Mouse (Mus musculus) heart, embryonic 13.5 days (tissue): ENCODE results near the gene Mdfic. TPM values are rescaled to one million over a fixed set of nuclear protein-coding genes. Genes with fewer than 3 reads are reported as not detected.
A peak's percentile ranks its signal among the peaks of the same experiment; 100 is the strongest.

ENCODE experiments used
- ATAC-seq: fragments of 200-750 bp; cut with Nextera tagmentation; 2 replicates; pipeline ENCODE4 v1.8.0; 2017; ENCODE audit warnings: moderate TSS enrichment; ENCODE audit not compliant: insufficient number of reproducible peaks, low FRiP score, low TSS enrichment; ENCODE audit errors: extremely low read depth
- H3K27ac ChIP-seq: fragments of 300-500 bp; sonication (generic); replicated peaks from 2 replicates; pipeline ENCODE4 v1.5.1; 2015; ENCODE audit warnings: moderate library complexity, mild to moderate bottlenecking, inconsistent platforms
- H3K27me3 ChIP-seq: fragments of 300-500 bp; sonication (generic); replicated peaks from 2 replicates; pipeline ENCODE4 v1.6.1; 2015; ENCODE audit warnings: mild to moderate bottlenecking, inconsistent platforms
- H3K36me3 ChIP-seq: fragments of 300-500 bp; sonication (generic); 2 replicates; pipeline ENCODE4 v1.6.1; 2015; ENCODE audit warnings: mild to moderate bottlenecking, inconsistent platforms
- H3K4me1 ChIP-seq: fragments of 300-500 bp; sonication (generic); 2 replicates; pipeline ENCODE4 v1.6.1; 2015; ENCODE audit warnings: inconsistent platforms
- H3K4me2 ChIP-seq: fragments of 300-500 bp; sonication (generic); 2 replicates; pipeline ENCODE4 v1.6.1; 2015; ENCODE audit warnings: inconsistent platforms, mild to moderate bottlenecking, moderate library complexity
- H3K4me3 ChIP-seq: fragments of 300-500 bp; sonication (generic); 2 replicates; pipeline ENCODE4 v1.5.1; 2015; ENCODE audit warnings: moderate library complexity, mild to moderate bottlenecking, inconsistent platforms
- H3K9ac ChIP-seq: fragments of 300-500 bp; sonication (generic); 2 replicates; pipeline ENCODE4 v1.6.1; 2015; ENCODE audit warnings: inconsistent platforms, mild to moderate bottlenecking, moderate library complexity
- H3K9me3 ChIP-seq: fragments of 300-500 bp; sonication (generic); 2 replicates; pipeline ENCODE4 v1.6.1; 2016; ENCODE audit warnings: inconsistent platforms
- WGBS: fragments of 180-500 bp; shearing (Covaris S2); methylation state at CpG from one replicate; pipeline ENCODE4 v1.1.7; 2015; ENCODE audit warnings: mixed read lengths; 5-methylcytosine and 5-hydroxymethylcytosine counted together
- polyA plus RNA-seq: library from polyadenylated mRNA; unstranded; fragments of >200 nt; fragmentation: Nextera tagmentation; extraction: Ambion mirVana; gene quantifications from 2 replicates; pipeline ENCODE4 v1.2.1, GENCODE M21; 2015

The Mdfic gene
- polyA plus RNA-seq, 1 experiment from 2014 or later = 3.8 TPM

- no peak overlapping the region for H3K27ac ChIP-seq
- no peak overlapping the region for H3K9ac ChIP-seq
- no peaks in the 10 kb centered on the region for H3K27me3 ChIP-seq
- ATAC-seq = no peak
- H3K36me3 ChIP-seq = peaks cover 17% of the 10 kb centered on the region
- peaks cover 18% of the 10 kb centered on the region for H3K4me1 ChIP-seq
- no peaks in the 10 kb centered on the region for H3K9me3 ChIP-seq
- no peak overlapping the region for H3K4me2 ChIP-seq
- H3K4me3 ChIP-seq = no peak overlapping the region
Observed at GRCm38 (mm10) chr6:15753208-15753607, 32.7 kb downstream of the Mdfic start.

GRCm38 (mm10) chr6:15758394-15758793 lies 37.9 kb downstream of the Mdfic start:
- Histone ChIP-seq H3K4me1 (peaks cover 24% of the 10 kb centered on the region), H3K9me3 (no peaks in the 10 kb centered on the region), H3K4me3 (no peak overlapping the region), H3K27me3 (no peaks in the 10 kb centered on the region), H3K4me2 (no peak overlapping the region), H3K9ac (no peak overlapping the region), H3K27ac (no peak overlapping the region), H3K36me3 (no peaks in the 10 kb centered on the region; the same call in 1 of the 2 replicates)
- WGBS = 56% methylated on average over 3 of the region's 3 CpGs
- no peak for ATAC-seq

- no peaks in the 10 kb centered on the region for H3K9me3 ChIP-seq
- no peaks in the 10 kb centered on the region for H3K27me3 ChIP-seq
- 55% methylated on average over 6 of the region's 6 CpGs for WGBS
- H3K4me1 ChIP-seq = peaks cover 35% of the 10 kb centered on the region
- no peak for ATAC-seq
- H3K4me3 ChIP-seq = no peak overlapping the region
- no peak overlapping the region for H3K9ac ChIP-seq
- H3K36me3 ChIP-seq = no peaks in the 10 kb centered on the region; the same call in 1 of the 2 replicates
- no peak overlapping the region for H3K4me2 ChIP-seq
- H3K27ac ChIP-seq = no peak overlapping the region
Observed at GRCm38 (mm10) chr6:15760750-15761149, 40.3 kb downstream of the Mdfic start.

- H3K36me3 ChIP-seq = no peaks in the 10 kb centered on the region
- no peaks in the 10 kb centered on the region for H3K27me3 ChIP-seq
- H3K4me3 ChIP-seq = no peak overlapping the region
- peak overlapping the region; percentile 49 for H3K27ac ChIP-seq
- 47% methylated on average over 7 of the region's 7 CpGs for WGBS
- H3K9ac ChIP-seq = no peak overlapping the region
- no peak overlapping the region for H3K4me2 ChIP-seq
- no peaks in the 10 kb centered on the region for H3K9me3 ChIP-seq
- ATAC-seq = no peak
- peaks cover 33% of the 10 kb centered on the region for H3K4me1 ChIP-seq
Observed at GRCm38 (mm10) chr6:15764039-15764438, 43.6 kb downstream of the Mdfic start.

GRCm38 (mm10) chr6:15767460-15767859 lies 47.0 kb downstream of the Mdfic start:
- no peaks in the 10 kb centered on the region for H3K9me3 ChIP-seq
- H3K27me3 ChIP-seq = no peaks in the 10 kb centered on the region
- ATAC-seq = no peak
- no peak overlapping the region for H3K9ac ChIP-seq
- no peak overlapping the region for H3K27ac ChIP-seq
- WGBS = 82% methylated on average over 6 of the region's 6 CpGs
- H3K4me1 ChIP-seq = peaks cover 26% of the 10 kb centered on the region
- H3K4me2 ChIP-seq = no peak overlapping the region
- H3K4me3 ChIP-seq = no peak overlapping the region
- peaks cover 13% of the 10 kb centered on the region for H3K36me3 ChIP-seq

- Histone ChIP-seq H3K4me1 (peaks cover 10% of the 10 kb centered on the region), H3K4me2 (no peak overlapping the region; the same call in 1 of the 2 replicates)
- ATAC-seq = no peak
Observed at GRCm38 (mm10) chr6:15770128-15770527, 49.7 kb downstream of the Mdfic start.

GRCm38 (mm10) chr6:15777070-15777469 lies 56.6 kb downstream of the Mdfic start:
- no peak for ATAC-seq
- Histone ChIP-seq H3K4me1 (peaks cover 7% of the 10 kb centered on the region; the same call in 1 of the 2 replicates), H3K27ac (no peak overlapping the region), H3K27me3 (no peaks in the 10 kb centered on the region), H3K9me3 (no peaks in the 10 kb centered on the region), H3K36me3 (peaks cover 20% of the 10 kb centered on the region), H3K9ac (no peak overlapping the region), H3K4me2 (no peak overlapping the region), H3K4me3 (no peak overlapping the region)
- 63% methylated on average over 3 of the region's 3 CpGs for WGBS

More at GRCm38 (mm10) chr6:15770128-15770527, 49.7 kb downstream of the Mdfic start:
- Histone ChIP-seq H3K27ac (peak overlapping the region; percentile 39; the same call in 1 of the 2 replicates), H3K36me3 (peaks cover 22% of the 10 kb centered on the region), H3K9ac (no peak overlapping the region), H3K27me3 (no peaks in the 10 kb centered on the region), H3K4me3 (no peak overlapping the region), H3K9me3 (no peaks in the 10 kb centered on the region)
- 18% methylated on average over 8 of the region's 8 CpGs for whole genome bisulfite sequencing

- H3K9me3 ChIP-seq = no peaks in the 10 kb centered on the region
- H3K27ac ChIP-seq = no peak overlapping the region
- H3K4me1 ChIP-seq = peaks cover 7% of the 10 kb centered on the region; the same call in 1 of the 2 replicates
- no peak overlapping the region for H3K9ac ChIP-seq
- H3K36me3 ChIP-seq = peaks cover 10% of the 10 kb centered on the region
- no peak for ATAC-seq
- no peak overlapping the region for H3K4me2 ChIP-seq
- H3K27me3 ChIP-seq = no peaks in the 10 kb centered on the region
- no peak overlapping the region for H3K4me3 ChIP-seq
Observed at GRCm38 (mm10) chr6:15780127-15780526, 59.7 kb downstream of the Mdfic start.

GRCm38 (mm10) chr6:15780688-15781087 lies 60.2 kb downstream of the Mdfic start:
- 70% methylated on average over 2 of the region's 2 CpGs for WGBS
- Histone ChIP-seq H3K9me3 (no peaks in the 10 kb centered on the region), H3K9ac (no peak overlapping the region), H3K4me3 (no peak overlapping the region), H3K4me2 (no peak overlapping the region), H3K27me3 (no peaks in the 10 kb centered on the region), H3K27ac (no peak overlapping the region), H3K4me1 (peaks cover 7% of the 10 kb centered on the region; the same call in 1 of the 2 replicates), H3K36me3 (peaks cover 5% of the 10 kb centered on the region)
- ATAC-seq = no peak

GRCm38 (mm10) chr6:15789523-15790500 lies 69.4 kb downstream of the Mdfic start:
- H3K27ac ChIP-seq = no peak overlapping the region
- no peaks in the 10 kb centered on the region for H3K9me3 ChIP-seq
- H3K27me3 ChIP-seq = no peaks in the 10 kb centered on the region
- H3K4me1 ChIP-seq = peaks cover 29% of the 10 kb centered on the region
- WGBS = 36% methylated on average over 16 of the region's 16 CpGs
- peak overlapping the region; percentile 19; the same call in 1 of the 2 replicates for H3K4me2 ChIP-seq
- no peak for ATAC-seq
- peak overlapping the region; percentile 56; the same call in 1 of the 2 replicates for H3K9ac ChIP-seq
- H3K4me3 ChIP-seq = no peak overlapping the region
- no peaks in the 10 kb centered on the region for H3K36me3 ChIP-seq

- H3K4me3 ChIP-seq = no peak overlapping the region
- no peaks in the 10 kb centered on the region for H3K27me3 ChIP-seq
- H3K9me3 ChIP-seq = no peaks in the 10 kb centered on the region
- 68% methylated on average over 12 of the region's 12 CpGs for WGBS
- no peak overlapping the region for H3K9ac ChIP-seq
- no peak for ATAC-seq
- H3K27ac ChIP-seq = peak overlapping the region; percentile 43; the same call in 1 of the 2 replicates
- H3K36me3 ChIP-seq = peaks cover 4% of the 10 kb centered on the region; the same call in 1 of the 2 replicates
- peaks cover 29% of the 10 kb centered on the region for H3K4me1 ChIP-seq
- peak overlapping the region; percentile 18; the same call in 1 of the 2 replicates for H3K4me2 ChIP-seq
Observed at GRCm38 (mm10) chr6:15792680-15793601, 72.5 kb downstream of the Mdfic start.
